Mouse (Mus musculus): Measurements from ENCODE around the gene Serpina7.

The Serpina7 gene

GRCm38 (mm10) chrX:139085077-139085476, at the start of gene Serpina7:
Serpina7 (minus strand) TSS chrX:139085236.
- DNase-seq (ENCODE audit: inconsistent age in 2 of 2, low spot score in 1 of 2): no peak

GRCm38 (mm10) chrX:139134031-139134430, 49.0 kb upstream of the Serpina7 start:
- no peak for DNase-seq (ENCODE audit: inconsistent age in 2 of 2, low spot score in 1 of 2)

DNA sequence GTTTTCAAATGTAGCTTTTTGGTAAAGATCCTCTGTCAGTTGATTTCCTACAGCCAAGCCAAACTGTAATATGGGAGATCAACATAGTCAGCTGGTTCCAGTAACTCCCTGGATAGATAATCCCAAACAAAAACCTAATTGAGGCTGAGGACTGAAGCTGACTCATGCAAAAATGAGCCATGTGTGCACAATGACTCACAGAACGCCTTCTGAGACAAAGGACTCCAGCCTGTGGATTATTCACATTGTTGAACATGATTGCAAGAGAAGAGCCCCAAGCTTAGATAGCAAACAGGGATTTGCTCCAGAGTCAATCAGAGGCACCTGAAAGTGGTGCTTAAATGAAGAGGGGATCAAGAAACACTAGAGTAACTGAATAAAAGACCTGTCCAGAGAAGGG, 12.2 kb upstream of the Serpina7 start:
- no peak for DNase-seq (ENCODE audit: inconsistent age in 2 of 2, low spot score in 1 of 2)

GRCm38 (mm10) chrX:139085943-139086342, 907 bp upstream of the Serpina7 start, which contains the start of gene 4930513O06Rik:
4930513O06Rik (plus strand) TSS chrX:139086243.
- no peak for DNase-seq (ENCODE audit: inconsistent age in 2 of 2, low spot score in 1 of 2)

GRCm38 (mm10) chrX:139078493-139078892, 6.5 kb downstream of the Serpina7 start:
- DNase-seq (ENCODE audit: inconsistent age in 2 of 2, low spot score in 1 of 2): no peak

DNA sequence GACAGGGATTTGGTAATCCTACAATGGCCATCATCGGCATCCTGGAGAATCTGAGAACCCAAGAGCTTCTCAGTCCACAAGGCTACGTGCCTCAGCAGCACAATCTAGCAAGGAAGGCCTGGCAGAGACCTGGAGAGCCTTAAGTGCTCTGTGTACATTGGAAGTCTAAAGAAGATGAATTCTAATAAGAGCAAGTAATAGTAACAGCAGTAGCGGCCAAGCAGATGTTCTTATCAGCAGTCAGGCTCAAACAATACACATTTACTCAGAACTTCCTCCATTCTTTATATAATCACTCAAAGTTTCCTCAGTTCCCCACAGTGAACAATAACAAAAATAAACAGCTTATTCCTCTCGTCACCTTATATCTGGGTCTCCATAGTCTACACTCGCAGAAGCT, 21.0 kb downstream of the Serpina7 start:
- DNase-seq (ENCODE audit: inconsistent age in 2 of 2, low spot score in 1 of 2): no peak

GRCm38 (mm10) chrX:139053149-139053548, 31.9 kb downstream of the Serpina7 start:
- no peak for DNase-seq (ENCODE audit: inconsistent age in 2 of 2, low spot score in 1 of 2)

- no peak for DNase-seq (ENCODE audit: inconsistent age in 2 of 2, low spot score in 1 of 2)
Observed at GRCm38 (mm10) chrX:139051976-139052375, 33.1 kb downstream of the Serpina7 start.

DNA sequence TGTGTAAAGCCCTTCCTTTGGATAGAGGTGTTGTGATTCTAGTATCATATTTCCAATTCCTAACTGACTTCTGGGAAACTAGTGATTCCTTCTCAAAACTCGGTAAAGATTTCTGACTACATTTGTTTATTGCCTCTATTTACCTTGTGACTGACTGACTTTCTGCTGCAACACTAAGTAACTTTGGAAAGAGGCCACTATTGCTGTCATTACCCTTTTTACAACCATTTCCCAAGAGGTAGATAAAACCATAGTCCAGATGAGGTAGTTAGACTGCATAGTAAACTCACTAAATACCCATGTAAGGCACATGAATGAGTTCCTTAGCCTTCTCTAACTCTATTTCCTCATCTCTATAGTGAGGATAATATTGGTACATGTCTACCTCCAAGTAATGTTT, 43.9 kb downstream of the Serpina7 start:
- DNase-seq (ENCODE audit: inconsistent age in 2 of 2, low spot score in 1 of 2): no peak

DNA sequence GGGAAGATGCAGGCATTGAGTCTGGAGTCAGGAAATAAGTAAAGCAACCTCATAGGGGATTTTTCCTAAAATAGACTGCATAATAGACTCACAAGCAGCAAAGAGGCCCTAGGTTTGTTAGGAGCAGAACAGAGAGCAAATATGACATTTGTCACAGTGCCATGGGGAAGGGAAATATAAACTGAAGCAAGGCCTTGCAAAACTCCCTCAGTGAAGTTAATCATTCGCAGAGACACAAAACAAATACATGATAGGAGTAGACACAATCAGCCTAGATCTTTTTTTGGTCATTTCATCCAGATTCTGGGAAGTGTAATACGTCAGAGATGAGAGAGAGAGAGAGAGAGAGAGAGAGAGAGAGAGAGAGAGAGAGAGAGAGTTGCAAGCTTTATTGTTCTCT, 45.7 kb downstream of the Serpina7 start:
- DNase-seq (ENCODE audit: inconsistent age in 2 of 2, low spot score in 1 of 2): no peak

- no peak for DNase-seq (ENCODE audit: inconsistent age in 2 of 2, low spot score in 1 of 2)
Observed at GRCm38 (mm10) chrX:139037666-139038065, 47.4 kb downstream of the Serpina7 start.
